Mouse (Mus musculus) cerebellum, adult 9-11 months (tissue): ENCODE data around the gene Slc4a1.
A peak's percentile ranks its signal among the peaks of the same experiment; 100 is the strongest.
"Not testable (repeated sequence)": the region's sequence is repeated elsewhere in the genome, so short reads cannot be mapped to it uniquely, and the experiment has no call there.

ENCODE experiments used
- DNase-seq: peaks from one replicate; pipeline ENCODE4 v3.0.0; 2022

Slc4a1 gene

GRCm38 (mm10) chr11:102398007-102398825 is 32.2 kb upstream of the Slc4a1 start:
- DNase-seq, result peak; percentile 88

GRCm38 (mm10) chr11:102396671-102397141 is 30.7 kb upstream of the Slc4a1 start:
- DNase-seq, result peak; percentile 71

- DNase-seq, result peak; percentile 51
These were observed 30.3 kb upstream of the Slc4a1 start for GRCm38 (mm10) chr11:102396263-102396662.

GRCm38 (mm10) chr11:102395250-102395649 is 29.2 kb upstream of the Slc4a1 start:
- DNase-seq, result peak; percentile 78

GRCm38 (mm10) chr11:102394421-102395124 is 28.6 kb upstream of the Slc4a1 start:
- peak; percentile 81 for DNase-seq

GRCm38 (mm10) chr11:102393719-102394420 is 27.9 kb upstream of the Slc4a1 start:
- peak; percentile 83 for DNase-seq

- peak; percentile 98 for DNase-seq
These were observed 27.2 kb upstream of the Slc4a1 start, which contains the start of gene Rundc3a for GRCm38 (mm10) chr11:102393238-102393634. Gene Rundc3a, plus strand, starts transcription at chr11:102393403.

GRCm38 (mm10) chr11:102392441-102393237 is 26.6 kb upstream of the Slc4a1 start:
- no peak for DNase-seq

- DNase-seq, result not testable (repeated sequence)
These were observed 23.4 kb upstream of the Slc4a1 start for GRCm38 (mm10) chr11:102389436-102389835.

- DNase-seq, result no peak
These were observed 20.1 kb upstream of the Slc4a1 start for GRCm38 (mm10) chr11:102386121-102386520.

- DNase-seq, result no peak
These were observed 19.1 kb upstream of the Slc4a1 start for GRCm38 (mm10) chr11:102385075-102385474.

- DNase-seq, result no peak
These were observed 18.4 kb upstream of the Slc4a1 start for GRCm38 (mm10) chr11:102384418-102384817.

GRCm38 (mm10) chr11:102383365-102384136 is 17.5 kb upstream of the Slc4a1 start:
- DNase-seq, result peak; percentile 72

GRCm38 (mm10) chr11:102382794-102383193 is 16.8 kb upstream of the Slc4a1 start:
- no peak for DNase-seq

- DNase-seq, result no peak
These were observed 15.5 kb upstream of the Slc4a1 start for GRCm38 (mm10) chr11:102381341-102382100.

- DNase-seq, result no peak
These were observed 14.1 kb upstream of the Slc4a1 start for GRCm38 (mm10) chr11:102380091-102380490.

GRCm38 (mm10) chr11:102377186-102377585 is 11.2 kb upstream of the Slc4a1 start:
- DNase-seq, result no peak

- DNase-seq, result no peak
These were observed 10.3 kb upstream of the Slc4a1 start for GRCm38 (mm10) chr11:102376196-102376835.

- DNase-seq, result peak; percentile 85
These were observed 9.5 kb upstream of the Slc4a1 start for GRCm38 (mm10) chr11:102375196-102376173.
